Comparison of ENCODE assay signal across 21 mouse cellular contexts in genomic region chr12:119730789-119731188, GRCm38 (mm10).
"Had no signal": no experiment of that assay in that cellular context is flagged by ENCODE, and none has a peak within 500 bp of the region (broad histone marks: within the 10 kb centered on the region; RNA-seq: fewer than 3 reads in every experiment).

No protein-coding gene starts in this region.

- DNase-seq: kidney, adult 2 months; kidney, postnatal 10 days; kidney, postnatal 36 days; layer of hippocampus, postnatal 36 days; liver, postnatal 0 days; lung, embryonic 14.5 days; right cerebral cortex, adult 18-20 months; right cerebral cortex, postnatal 14 days; right cerebral cortex, postnatal 4 days; thymus, adult 2 months; thymus, postnatal 14 days; thymus, postnatal 4 days had no signal

- H3K4me1 ChIP-seq: midbrain, embryonic 15.5 days; neural tube, embryonic 13.5 days had no signal

- H3K9me3 ChIP-seq: midbrain, embryonic 15.5 days; neural tube, embryonic 13.5 days had no signal

- H3K27me3 ChIP-seq: midbrain, embryonic 15.5 days; neural tube, embryonic 13.5 days had no signal

- H3K9ac ChIP-seq: liver, embryonic 14.5 days; liver, postnatal 0 days; lung, embryonic 14.5 days; midbrain, embryonic 15.5 days; neural tube, embryonic 13.5 days had no signal

- H3K4me2 ChIP-seq: liver, embryonic 11.5 days; lung, embryonic 14.5 days; midbrain, embryonic 15.5 days; neural tube, embryonic 13.5 days had no signal

- H3K36me3 ChIP-seq: midbrain, embryonic 15.5 days; neural tube, embryonic 13.5 days had no signal

- ATAC-seq: liver, postnatal 0 days; lung, postnatal 0 days; midbrain, embryonic 15.5 days had no signal

- H3K27ac ChIP-seq: left cerebral cortex, adult 2 months; liver, embryonic 14.5 days; macrophage; midbrain, embryonic 15.5 days; neural tube, embryonic 13.5 days; stomach, postnatal 0 days had no signal

- H3K4me3 ChIP-seq: left cerebral cortex, adult 2 months; midbrain, embryonic 15.5 days; myocyte; neural tube, embryonic 13.5 days had no signal
